Mouse (Mus musculus) neural tube, embryonic 11.5 days (tissue): ENCODE measurements around the gene Drc1. TPM values are rescaled to one million over a fixed set of nuclear protein-coding genes. Genes with fewer than 3 reads are reported as not detected.

Experiments
- ATAC-seq: fragments of 200-750 bp; cut with Nextera tagmentation; 2 replicates; pipeline ENCODE4 v1.8.0; 2017; ENCODE audit warnings: moderate number of reproducible peaks, mild to moderate bottlenecking, moderate TSS enrichment, moderate library complexity; ENCODE audit not compliant: insufficient read depth, low FRiP score, low TSS enrichment
- DNase-seq: peaks from one replicate; pipeline ENCODE4 v3.0.0-alpha.2; 2015; ENCODE audit warnings: low spot score
- H3K27ac ChIP-seq: fragments of 300-500 bp; sonication (generic); 2 replicates; pipeline ENCODE4 v1.5.1; 2014; ENCODE audit warnings: low read depth, mild to moderate bottlenecking, low read length
- H3K27me3 ChIP-seq: fragments of 300-500 bp; sonication (generic); 2 replicates; pipeline ENCODE4 v1.6.1; 2014; ENCODE audit warnings: mild to moderate bottlenecking, low read length, mixed read lengths; ENCODE audit not compliant: control insufficient read depth, insufficient read depth
- H3K36me3 ChIP-seq: fragments of 300-500 bp; sonication (generic); 2 replicates; pipeline ENCODE4 v1.6.1; 2014; ENCODE audit warnings: mild to moderate bottlenecking, low read length, moderate library complexity, mixed read lengths; ENCODE audit not compliant: control insufficient read depth, insufficient read depth
- H3K4me1 ChIP-seq: fragments of 300-500 bp; sonication (generic); 2 replicates; pipeline ENCODE4 v1.6.1; 2014; ENCODE audit warnings: low read length, mixed read lengths; ENCODE audit not compliant: control insufficient read depth, insufficient read depth
- H3K4me2 ChIP-seq: fragments of 300-500 bp; sonication (generic); 2 replicates; pipeline ENCODE4 v1.6.1; 2014; ENCODE audit warnings: low read depth, mild to moderate bottlenecking, moderate library complexity
- H3K4me3 ChIP-seq: fragments of 300-500 bp; sonication (generic); 2 replicates; pipeline ENCODE4 v1.5.1; 2014; ENCODE audit warnings: low read depth, low read length
- H3K9ac ChIP-seq: fragments of 300-500 bp; sonication (generic); 2 replicates; pipeline ENCODE4 v1.6.1; 2014; ENCODE audit warnings: mild to moderate bottlenecking, low read length
- H3K9me3 ChIP-seq: fragments of 300-500 bp; sonication (generic); 2 replicates; pipeline ENCODE4 v1.6.1; 2016; ENCODE audit warnings: low read length; ENCODE audit not compliant: control insufficient read depth
- WGBS: fragments of 180-500 bp; shearing (Covaris S2); extraction: QIAGEN DNeasy Blood & Tissue Kit; methylation state at CpG from one replicate; pipeline ENCODE4 v1.1.7; 2014; 5-methylcytosine and 5-hydroxymethylcytosine counted together
- polyA plus RNA-seq: library from polyadenylated mRNA; unstranded; fragments of >200 nt; fragmentation: Nextera tagmentation; extraction: Ambion mirVana; gene quantifications from 2 replicates; pipeline ENCODE4 v1.2.1, GENCODE M21; 2014

Drc1 gene
- polyA plus RNA-seq, 1 experiment from 2014 or later = 0.42 TPM

GRCm38 (mm10) chr5:30276361-30276760 is 4.8 kb upstream of the Drc1 start:
- H3K27ac ChIP-seq = no peak overlapping the region
- H3K9me3 ChIP-seq = no peaks in the 10 kb centered on the region
- ATAC-seq (no peak), DNase-seq (no peak)
- no peak overlapping the region for H3K4me3 ChIP-seq
- H3K9ac ChIP-seq = no peak overlapping the region
- 86% methylated on average over 2 of the region's 2 CpGs for WGBS
- H3K4me1 ChIP-seq = no peaks in the 10 kb centered on the region
- no peaks in the 10 kb centered on the region for H3K27me3 ChIP-seq
- H3K4me2 ChIP-seq = no peak overlapping the region
- H3K36me3 ChIP-seq = no peaks in the 10 kb centered on the region

DNA sequence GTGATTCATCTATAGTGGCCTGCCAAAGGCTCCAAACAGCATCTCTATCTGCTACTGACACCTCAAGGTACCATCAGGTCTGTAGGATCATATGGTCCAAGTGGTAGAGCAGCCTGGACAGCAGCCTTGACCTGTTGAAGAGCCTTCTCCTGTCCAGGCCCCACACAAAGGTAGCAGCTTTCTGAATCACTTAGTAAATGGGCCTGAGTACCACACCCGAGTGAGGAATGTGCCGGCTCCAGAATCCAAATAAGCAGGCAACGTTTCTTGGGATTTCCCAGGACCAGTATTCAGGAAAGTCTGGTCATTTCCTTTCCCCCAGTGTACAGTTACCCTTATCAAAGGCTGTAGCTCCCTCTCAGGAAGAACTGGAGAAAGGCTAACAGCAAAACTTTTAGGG is 2.2 kb upstream of the Drc1 start:
- Histone ChIP-seq H3K36me3 (no peaks in the 10 kb centered on the region), H3K4me2 (no peak overlapping the region), H3K9me3 (no peaks in the 10 kb centered on the region), H3K9ac (no peak overlapping the region), H3K27me3 (no peaks in the 10 kb centered on the region), H3K4me3 (no peak overlapping the region), H3K27ac (no peak overlapping the region), H3K4me1 (no peaks in the 10 kb centered on the region)
- WGBS = 76% methylated on average over 3 of the region's 3 CpGs
- ATAC-seq (no peak), DNase-seq (no peak)

DNA sequence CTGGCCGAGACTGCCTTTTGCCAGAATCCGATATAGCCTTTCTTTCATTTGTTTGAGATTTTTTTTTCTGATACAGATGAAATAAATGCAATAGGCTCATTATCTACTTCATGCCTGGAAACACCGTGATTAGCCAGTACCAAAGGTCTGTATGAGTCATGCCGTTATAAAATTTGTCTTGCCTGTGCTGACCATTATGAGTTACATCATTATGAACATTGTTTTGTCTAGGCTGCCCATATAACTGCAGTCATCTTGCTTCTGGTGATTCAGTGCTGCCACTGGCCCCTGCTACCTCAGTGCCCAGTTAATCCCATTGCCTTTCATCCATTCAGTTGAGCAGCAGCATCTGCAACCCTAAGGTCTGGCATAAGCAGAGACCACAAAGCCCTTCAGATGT is 1.7 kb upstream of the Drc1 start:
- no peaks in the 10 kb centered on the region for H3K9me3 ChIP-seq
- no peak overlapping the region for H3K4me3 ChIP-seq
- no peak overlapping the region for H3K27ac ChIP-seq
- 95% methylated on average over 4 of the region's 4 CpGs for WGBS
- H3K4me2 ChIP-seq = no peak overlapping the region
- H3K36me3 ChIP-seq = no peaks in the 10 kb centered on the region
- DNase-seq (no peak), ATAC-seq (no peak)
- H3K27me3 ChIP-seq = no peaks in the 10 kb centered on the region
- H3K9ac ChIP-seq = no peak overlapping the region
- H3K4me1 ChIP-seq = no peaks in the 10 kb centered on the region

DNA sequence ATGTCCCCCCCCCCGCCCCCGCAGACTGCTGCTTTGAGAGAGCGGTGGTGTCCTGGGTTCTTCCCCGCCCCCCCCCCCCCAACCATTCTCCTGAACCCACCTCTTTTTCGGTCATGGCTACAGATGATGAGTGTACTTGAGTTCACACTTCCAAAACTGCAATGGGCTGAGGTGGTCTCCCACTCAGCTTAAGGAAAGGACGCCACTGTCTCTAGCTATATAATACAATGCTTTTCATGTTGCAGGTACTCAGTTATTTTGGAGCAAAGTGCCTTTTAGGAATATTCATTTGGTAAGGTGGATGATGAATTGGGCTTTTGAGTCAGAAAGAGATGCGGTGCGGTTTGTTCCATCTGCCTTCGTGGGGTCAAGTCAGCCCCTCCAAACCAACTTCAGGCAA is 324 bp upstream of the Drc1 start:
- H3K4me1 ChIP-seq = no peaks in the 10 kb centered on the region
- no peaks in the 10 kb centered on the region for H3K9me3 ChIP-seq
- DNase-seq (no peak), ATAC-seq (no peak)
- H3K4me2 ChIP-seq = peak overlapping the region; percentile 56
- no peaks in the 10 kb centered on the region for H3K36me3 ChIP-seq
- H3K27me3 ChIP-seq = no peaks in the 10 kb centered on the region
- H3K9ac ChIP-seq = no peak overlapping the region
- WGBS = 42% methylated on average over 9 of the region's 9 CpGs
- H3K27ac ChIP-seq = no peak overlapping the region
- H3K4me3 ChIP-seq = peak overlapping the region; percentile 39

DNA sequence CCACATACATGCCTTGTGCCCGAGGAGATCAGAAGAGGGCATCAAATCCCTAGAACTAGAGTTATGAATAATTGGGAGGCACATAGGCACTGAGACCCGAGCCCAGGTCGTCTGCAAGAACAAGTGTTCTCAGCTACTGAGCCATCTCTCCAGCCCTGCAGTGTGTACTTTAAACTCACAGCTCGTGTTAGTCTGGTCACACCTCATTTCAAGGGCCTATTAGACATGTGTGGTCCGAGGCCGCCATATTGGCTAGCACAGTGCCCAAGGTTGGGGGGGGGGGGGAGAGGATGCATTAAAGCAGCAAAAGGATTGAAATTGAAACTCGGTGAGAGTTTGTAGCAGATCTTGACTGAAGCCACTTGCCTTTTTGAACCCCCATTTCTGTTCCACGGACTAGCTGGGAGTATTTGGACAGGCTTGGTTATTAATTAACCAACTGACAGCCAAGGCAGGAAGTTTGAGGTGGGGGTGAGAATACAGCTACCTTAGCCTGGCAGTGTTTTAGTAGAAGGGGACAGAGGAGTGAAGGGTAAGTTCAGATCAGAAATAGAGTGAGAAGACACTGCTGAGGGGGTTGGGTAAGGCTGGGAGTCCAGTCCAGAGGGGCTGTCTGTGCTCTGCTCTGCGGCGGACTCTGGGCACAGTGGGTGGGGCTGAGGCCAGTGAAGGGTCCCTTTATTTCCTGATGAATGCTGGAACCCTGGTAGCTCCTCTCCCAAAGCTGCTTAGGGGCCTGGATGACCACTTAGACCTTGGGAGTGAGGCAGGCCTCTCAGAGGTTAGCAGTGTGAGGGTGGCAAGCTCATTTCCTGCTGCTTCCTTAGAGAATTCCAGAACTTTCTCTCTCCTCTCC is 5.0 kb downstream of the Drc1 start:
- 71% methylated on average over 10 of the region's 10 CpGs for WGBS

DNA sequence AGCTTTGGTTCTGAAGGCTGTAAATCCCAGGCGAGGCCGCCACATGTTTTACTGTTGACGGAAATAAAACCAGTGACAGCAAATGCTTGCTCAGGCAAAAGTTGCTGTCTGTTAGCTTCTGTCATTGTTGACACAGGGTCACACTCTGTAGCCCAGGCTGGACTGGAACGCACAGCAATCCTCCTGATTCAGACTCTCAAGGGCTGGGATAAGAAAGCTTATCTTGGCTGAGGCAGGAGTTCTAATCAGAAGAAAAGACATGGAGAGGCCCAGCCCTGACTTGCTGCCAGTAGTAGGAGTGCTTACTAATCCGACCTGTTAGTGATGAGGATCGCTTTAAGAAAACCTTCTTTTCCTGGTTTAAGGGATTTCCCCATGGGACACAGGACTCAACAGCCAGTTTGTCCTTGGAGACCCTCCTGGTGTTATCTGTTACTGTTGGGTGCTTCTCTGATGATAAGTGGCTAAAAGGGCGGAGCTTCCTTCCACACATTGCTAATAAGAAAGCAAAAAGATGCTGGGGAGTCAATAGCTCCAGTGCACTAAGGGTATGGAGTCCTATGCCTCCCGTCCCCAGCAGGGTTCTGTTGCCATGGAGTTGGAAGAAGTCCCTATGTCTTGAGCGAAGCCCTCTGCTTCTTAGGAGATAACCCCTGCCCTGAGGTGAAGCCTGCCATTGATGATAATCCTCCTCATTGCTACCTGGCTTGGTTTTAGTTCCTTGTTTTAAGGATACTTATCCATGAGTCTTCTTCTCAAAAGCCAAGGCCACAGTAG is 6.1 kb downstream of the Drc1 start:
- Histone ChIP-seq H3K4me1 (no peaks in the 10 kb centered on the region), H3K9ac (no peak overlapping the region), H3K4me2 (no peak overlapping the region), H3K27me3 (no peaks in the 10 kb centered on the region), H3K4me3 (no peak overlapping the region), H3K27ac (no peak overlapping the region), H3K36me3 (no peaks in the 10 kb centered on the region), H3K9me3 (no peaks in the 10 kb centered on the region)
- DNase-seq (no peak), ATAC-seq (no peak)
- 81% methylated on average over 9 of the region's 9 CpGs for WGBS

More for the DNA sequence above, 5.0 kb downstream of the Drc1 start:
- Histone ChIP-seq H3K9me3 (no peaks in the 10 kb centered on the region), H3K27me3 (no peaks in the 10 kb centered on the region), H3K9ac (no peak overlapping the region), H3K27ac (no peak overlapping the region), H3K4me2 (no peak overlapping the region), H3K4me1 (no peaks in the 10 kb centered on the region), H3K36me3 (no peaks in the 10 kb centered on the region), H3K4me3 (no peak overlapping the region)
- ATAC-seq = no peak
- DNase-seq = no peak

DNA sequence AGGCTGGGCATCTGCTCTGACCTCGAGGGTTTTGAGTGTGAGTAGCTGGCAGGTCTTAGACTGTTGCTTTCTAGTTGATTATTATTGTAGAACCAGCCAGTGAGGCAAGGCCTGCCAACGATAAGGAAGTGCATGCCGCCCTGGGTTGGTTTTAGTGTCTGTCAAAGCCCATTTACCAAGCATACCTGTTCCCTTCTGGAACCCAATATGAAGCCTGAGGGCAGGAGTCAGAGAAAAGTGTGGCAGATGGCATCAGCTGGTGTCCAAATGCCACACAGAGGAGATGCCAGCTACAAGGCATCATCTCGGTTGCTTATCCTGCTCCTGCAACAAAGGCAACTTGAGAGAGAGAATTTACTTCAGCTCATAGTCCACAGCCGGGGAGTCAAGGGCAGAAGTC is 59.6 kb downstream of the Drc1 start:
- WGBS = 80% methylated on average over 5 of the region's 5 CpGs
- Histone ChIP-seq H3K36me3 (no peaks in the 10 kb centered on the region), H3K4me1 (no peaks in the 10 kb centered on the region; the same call in 1 of the 2 replicates), H3K9me3 (no peaks in the 10 kb centered on the region), H3K27me3 (no peaks in the 10 kb centered on the region), H3K9ac (no peak overlapping the region), H3K4me2 (no peak overlapping the region), H3K4me3 (no peak overlapping the region), H3K27ac (no peak overlapping the region)
- DNase-seq (no peak), ATAC-seq (no peak)

- Histone ChIP-seq H3K9me3 (no peaks in the 10 kb centered on the region), H3K9ac (no peak overlapping the region), H3K27ac (no peak overlapping the region), H3K4me1 (no peaks in the 10 kb centered on the region; the same call in 1 of the 2 replicates), H3K36me3 (no peaks in the 10 kb centered on the region), H3K4me3 (no peak overlapping the region), H3K4me2 (no peak overlapping the region), H3K27me3 (no peaks in the 10 kb centered on the region)
- 81% methylated on average over 11 of the region's 11 CpGs for WGBS
- DNase-seq (no peak), ATAC-seq (no peak)
Observed at GRCm38 (mm10) chr5:30341601-30342365, 60.6 kb downstream of the Drc1 start.
